Mouse (Mus musculus) ES-Bruce4 (cell line): ENCODE results near the gene Prkch.

Experiments used
- CTCF ChIP-seq: IDR thresholded peaks from one replicate; pipeline ENCODE4 v1.8.1; 2011; ENCODE audit warnings: low read depth, low read length
- EP300 ChIP-seq: IDR thresholded peaks from 2 replicates; pipeline ENCODE4 v1.6.1; 2011; ENCODE audit warnings: low read depth, low read length; ENCODE audit not compliant: insufficient read depth
- POLR2A ChIP-seq: IDR thresholded peaks from one replicate; pipeline ENCODE4 v1.8.1; 2011; ENCODE audit warnings: low read length; ENCODE audit not compliant: insufficient read depth

GRCm38 (mm10) chr12:73810903-73811302 is 226.3 kb downstream of the Prkch start:
- TF ChIP-seq EP300 (no peak), CTCF (no peak), POLR2A (no peak)
